Mouse (Mus musculus) bone marrow macrophage, adult 2 months (primary cell): ENCODE data around the gene Lrpprc. TPM values are rescaled to one million over a fixed set of nuclear protein-coding genes. Genes with fewer than 3 reads are reported as not detected.

ENCODE experiments used
- H3K27ac ChIP-seq: 2 replicates; pipeline ENCODE4 v1.5.1; 2012; ENCODE audit warnings: low read depth, low read length; ENCODE audit not compliant: insufficient read depth
- H3K4me1 ChIP-seq: 2 replicates; pipeline ENCODE4 v1.6.1; 2012; ENCODE audit warnings: low read length; ENCODE audit not compliant: control insufficient read depth, insufficient read depth
- H3K4me3 ChIP-seq: 2 replicates; pipeline ENCODE4 v1.5.1; 2012; ENCODE audit warnings: mild to moderate bottlenecking, low read length, moderate library complexity; ENCODE audit not compliant: insufficient read depth
- CTCF ChIP-seq: IDR thresholded peaks from 2 replicates; pipeline ENCODE4 v1.5.1; 2012; ENCODE audit warnings: low read depth, mild to moderate bottlenecking, low read length, moderate library complexity
- POLR2A ChIP-seq: IDR thresholded peaks from 2 replicates; pipeline ENCODE4 v1.6.1; 2012; ENCODE audit warnings: mild to moderate bottlenecking, low read depth, low read length, borderline replicate concordance
- polyA plus RNA-seq: library from polyadenylated mRNA; stranded (reverse); fragments of >200 nt; gene quantifications from 2 replicates; pipeline ENCODE4 v1.2.4, GENCODE M21; 2012; ENCODE audit not compliant: missing spikeins, insufficient read depth, insufficient read length

Gene Lrpprc
- polyA plus RNA-seq, 1 experiment, result 20.9 TPM

GRCm38 (mm10) chr17:84775291-84775690 lies 15.3 kb downstream of the Lrpprc start:
- Histone ChIP-seq H3K4me3 (no peak overlapping the region), H3K27ac (no peak overlapping the region), H3K4me1 (no peaks in the 10 kb centered on the region)
- TF ChIP-seq POLR2A (no peak), CTCF (no peak)

GRCm38 (mm10) chr17:84771882-84772281 lies 18.7 kb downstream of the Lrpprc start:
- Histone ChIP-seq H3K4me1 (no peaks in the 10 kb centered on the region), H3K4me3 (no peak overlapping the region), H3K27ac (no peak overlapping the region)
- TF ChIP-seq CTCF, result no peak
- no peak for TF ChIP-seq POLR2A

- Histone ChIP-seq H3K4me1 (no peaks in the 10 kb centered on the region), H3K27ac (no peak overlapping the region), H3K4me3 (no peak overlapping the region)
- TF ChIP-seq CTCF, result no peak
- TF ChIP-seq POLR2A, result no peak
Measured at GRCm38 (mm10) chr17:84758971-84759370, 31.6 kb downstream of the Lrpprc start.

- no peak for TF ChIP-seq POLR2A
- TF ChIP-seq CTCF, result no peak
- Histone ChIP-seq H3K4me3 (no peak overlapping the region), H3K27ac (no peak overlapping the region), H3K4me1 (no peaks in the 10 kb centered on the region)
Measured at GRCm38 (mm10) chr17:84758374-84758773, 32.2 kb downstream of the Lrpprc start.

GRCm38 (mm10) chr17:84756090-84756489 lies 34.5 kb downstream of the Lrpprc start:
- no peak overlapping the region for H3K4me3 ChIP-seq
- no peaks in the 10 kb centered on the region for H3K4me1 ChIP-seq
- H3K27ac ChIP-seq, result no peak overlapping the region
- TF ChIP-seq CTCF (no peak), POLR2A (no peak)

GRCm38 (mm10) chr17:84753489-84753888 lies 37.1 kb downstream of the Lrpprc start:
- no peak overlapping the region for H3K4me3 ChIP-seq
- TF ChIP-seq POLR2A (no peak), CTCF (no peak)

GRCm38 (mm10) chr17:84752286-84752685 lies 38.3 kb downstream of the Lrpprc start:
- Histone ChIP-seq H3K4me1 (no peaks in the 10 kb centered on the region), H3K4me3 (no peak overlapping the region), H3K27ac (no peak overlapping the region)
- TF ChIP-seq CTCF (no peak), POLR2A (no peak)

More at GRCm38 (mm10) chr17:84753489-84753888, 37.1 kb downstream of the Lrpprc start:
- Histone ChIP-seq H3K4me1 (no peaks in the 10 kb centered on the region), H3K27ac (no peak overlapping the region)

GRCm38 (mm10) chr17:84751630-84752191 lies 38.9 kb downstream of the Lrpprc start:
- Histone ChIP-seq H3K4me1 (no peaks in the 10 kb centered on the region), H3K4me3 (no peak overlapping the region), H3K27ac (no peak overlapping the region)
- no peak for TF ChIP-seq CTCF
- no peak for TF ChIP-seq POLR2A

GRCm38 (mm10) chr17:84750130-84750529 lies 40.5 kb downstream of the Lrpprc start:
- no peak overlapping the region for H3K27ac ChIP-seq
- no peaks in the 10 kb centered on the region for H3K4me1 ChIP-seq
- no peak for TF ChIP-seq POLR2A
- TF ChIP-seq CTCF, result no peak
- no peak overlapping the region for H3K4me3 ChIP-seq

GRCm38 (mm10) chr17:84749297-84749696 lies 41.3 kb downstream of the Lrpprc start:
- Histone ChIP-seq H3K4me3 (no peak overlapping the region), H3K27ac (no peak overlapping the region), H3K4me1 (no peaks in the 10 kb centered on the region)
- TF ChIP-seq CTCF, result no peak

- no peak overlapping the region for H3K27ac ChIP-seq
- no peak overlapping the region for H3K4me3 ChIP-seq
- no peaks in the 10 kb centered on the region for H3K4me1 ChIP-seq
- no peak for TF ChIP-seq CTCF
- TF ChIP-seq POLR2A, result no peak
Measured at GRCm38 (mm10) chr17:84748152-84748682, 42.4 kb downstream of the Lrpprc start.
